Mouse (Mus musculus) cortical plate, adult 2 months (tissue): ENCODE measurements around the gene Pik3r1.

Experiments
- CTCF ChIP-seq: fragments of 200-500 bp; IDR thresholded peaks from 2 replicates; pipeline ENCODE4 v1.5.1; 2011; ENCODE audit warnings: mild to moderate bottlenecking, control low read depth, low read length; ENCODE audit not compliant: insufficient read depth; ENCODE audit errors: extremely low read depth
- POLR2A ChIP-seq: fragments of 200-500 bp; IDR thresholded peaks from 2 replicates; pipeline ENCODE4 v1.6.1; 2011; ENCODE audit warnings: mild to moderate bottlenecking, low read length, control low read depth; ENCODE audit not compliant: insufficient read depth; ENCODE audit errors: extremely low read depth

- no peak for TF ChIP-seq POLR2A
- TF ChIP-seq CTCF: no peak
Measured at GRCm38 (mm10) chr13:101751816-101752215, 16.2 kb downstream of the Pik3r1 start.
